Mouse (Mus musculus) heart, embryonic 14.5 days (tissue): ENCODE data around the gene Gmds. TPM values are rescaled to one million over a fixed set of nuclear protein-coding genes. Genes with fewer than 3 reads are reported as not detected.

Experiments
- ATAC-seq: fragments of 200-750 bp; cut with Nextera tagmentation; 2 replicates; pipeline ENCODE4 v1.8.0; 2017; ENCODE audit warnings: low read depth, moderate TSS enrichment; ENCODE audit not compliant: insufficient number of reproducible peaks, insufficient read depth, low FRiP score
- H3K27ac ChIP-seq, 2 experiments: fragments of 200-500 bp in 1 of 2; fragments of 300-500 bp in 1 of 2; sonication (generic) in 1 of 2; replicated peaks in 1 of 2; 2 replicates each; pipeline ENCODE4 v1.5.1; 2012 to 2014; ENCODE audit warnings: low read depth in 2 of 2, low read length in 2 of 2, control low read depth in 1 of 2, mild to moderate bottlenecking in 1 of 2, mixed read lengths in 1 of 2; ENCODE audit not compliant: control insufficient read depth in 1 of 2, insufficient read depth in 1 of 2
- H3K27me3 ChIP-seq: fragments of 300-500 bp; sonication (generic); 2 replicates; pipeline ENCODE4 v1.6.1; 2014; ENCODE audit warnings: mild to moderate bottlenecking, low read length, control low read depth; ENCODE audit not compliant: control insufficient read depth, insufficient read depth
- H3K36me3 ChIP-seq: fragments of 300-500 bp; sonication (generic); 2 replicates; pipeline ENCODE4 v1.6.1; 2014; ENCODE audit warnings: mild to moderate bottlenecking, control low read depth, low read length, mixed read lengths; ENCODE audit not compliant: control insufficient read depth, insufficient read depth
- H3K4me1 ChIP-seq, 2 experiments: fragments of 200-500 bp in 1 of 2; fragments of 300-500 bp in 1 of 2; sonication (generic) in 1 of 2; 2 replicates each; pipeline ENCODE4 v1.6.1; 2012 to 2014; ENCODE audit warnings: low read length in 2 of 2, control low read depth in 1 of 2, mixed read lengths in 1 of 2; ENCODE audit not compliant: control insufficient read depth in 2 of 2, insufficient read depth in 2 of 2
- H3K4me2 ChIP-seq: fragments of 300-500 bp; sonication (generic); 2 replicates; pipeline ENCODE4 v1.6.1; 2014; ENCODE audit warnings: mild to moderate bottlenecking, low read length
- H3K4me3 ChIP-seq, 2 experiments: fragments of 200-500 bp in 1 of 2; fragments of 300-500 bp in 1 of 2; sonication (generic) in 1 of 2; 2 replicates each; pipeline ENCODE4 v1.5.1; 2012 to 2014; ENCODE audit warnings: low read length in 2 of 2, mild to moderate bottlenecking in 2 of 2, control low read depth in 1 of 2, low read depth in 1 of 2, moderate library complexity in 1 of 2; ENCODE audit not compliant: control insufficient read depth in 1 of 2, insufficient read depth in 1 of 2
- H3K9ac ChIP-seq: fragments of 300-500 bp; sonication (generic); 2 replicates; pipeline ENCODE4 v1.6.1; 2014; ENCODE audit warnings: mild to moderate bottlenecking, low read length
- H3K9me3 ChIP-seq: fragments of 300-500 bp; sonication (generic); 2 replicates; pipeline ENCODE4 v1.6.1; 2016; ENCODE audit warnings: low read length, control low read depth; ENCODE audit not compliant: control insufficient read depth
- WGBS: fragments of 180-500 bp; shearing (Covaris S2); extraction: QIAGEN DNeasy Blood & Tissue Kit; methylation state at CpG from one replicate; pipeline ENCODE4 v1.1.7; 2014; 5-methylcytosine and 5-hydroxymethylcytosine counted together
- polyA plus RNA-seq: library from polyadenylated mRNA; unstranded; fragments of >200 nt; fragmentation: Nextera tagmentation; extraction: Ambion mirVana; gene quantifications from 2 replicates; pipeline ENCODE4 v1.2.1, GENCODE M21; 2014

The Gmds gene
- polyA plus RNA-seq, 1 experiment from 2014 or later: 28.7 TPM

- Histone ChIP-seq H3K9ac (no peak overlapping the region), H3K36me3 (no peaks in the 10 kb centered on the region), H3K4me2 (no peak overlapping the region), H3K4me1 (no peaks in the 10 kb centered on the region; a peak in 1 of 4 replicates), H3K4me3 (no peak overlapping the region), H3K9me3 (no peaks in the 10 kb centered on the region), H3K27me3 (no peaks in the 10 kb centered on the region), H3K27ac (no peak overlapping the region; a peak in 1 of 4 replicates)
- WGBS: 77% methylated on average over 1 of the region's 1 CpGs
- ATAC-seq: no peak
Measured at GRCm38 (mm10) chr13:31885769-31886168, 452.8 kb downstream of the Gmds start.

- WGBS: 77% methylated on average over 8 of the region's 8 CpGs
- H3K9me3 ChIP-seq: no peaks in the 10 kb centered on the region
- ATAC-seq: no peak
- H3K9ac ChIP-seq: no peak overlapping the region
- no peaks in the 10 kb centered on the region for H3K36me3 ChIP-seq
- no peak overlapping the region for H3K27ac ChIP-seq
- no peak overlapping the region for H3K4me2 ChIP-seq
- H3K4me3 ChIP-seq: no peak overlapping the region
- H3K4me1 ChIP-seq: peaks cover 7 to 12% of the 10 kb centered on the region in 2 experiments
- H3K27me3 ChIP-seq: no peaks in the 10 kb centered on the region
Measured at GRCm38 (mm10) chr13:31878805-31879477, 459.6 kb downstream of the Gmds start.

GRCm38 (mm10) chr13:31877061-31877460 is 461.5 kb downstream of the Gmds start:
- Histone ChIP-seq H3K9me3 (no peaks in the 10 kb centered on the region), H3K36me3 (no peaks in the 10 kb centered on the region), H3K27me3 (no peaks in the 10 kb centered on the region), H3K4me3 (no peak overlapping the region), H3K4me1 (peaks cover 7 to 12% of the 10 kb centered on the region in 2 experiments), H3K27ac (peak overlapping the region in 1 of 2 experiments; percentile 44; a peak in 2 of 4 replicates), H3K9ac (no peak overlapping the region), H3K4me2 (0 out of 2 replicates have a peak overlapping the region, but pooled peaks have one; percentile 11)
- 18% methylated on average over 4 of the region's 4 CpGs for WGBS
- ATAC-seq: peak; percentile 87

- no peak overlapping the region for H3K4me2 ChIP-seq
- no peaks in the 10 kb centered on the region for H3K9me3 ChIP-seq
- no peaks in the 10 kb centered on the region for H3K36me3 ChIP-seq
- peaks cover 7 to 12% of the 10 kb centered on the region in 2 experiments for H3K4me1 ChIP-seq
- no peak overlapping the region for H3K27ac ChIP-seq
- no peak overlapping the region for H3K9ac ChIP-seq
- 60% methylated on average over 3 of the region's 3 CpGs for WGBS
- no peak for ATAC-seq
- H3K4me3 ChIP-seq: no peak overlapping the region
- no peaks in the 10 kb centered on the region for H3K27me3 ChIP-seq
Measured at GRCm38 (mm10) chr13:31874427-31874826, 464.1 kb downstream of the Gmds start.

- H3K4me3 ChIP-seq: no peak overlapping the region
- H3K9me3 ChIP-seq: no peaks in the 10 kb centered on the region
- no peak overlapping the region for H3K4me2 ChIP-seq
- peaks cover 5 to 12% of the 10 kb centered on the region in 2 experiments for H3K4me1 ChIP-seq
- H3K27ac ChIP-seq: no peak overlapping the region
- ATAC-seq: no peak
- no peaks in the 10 kb centered on the region for H3K36me3 ChIP-seq
- 94% methylated on average over 1 of the region's 1 CpGs for WGBS
- no peaks in the 10 kb centered on the region for H3K27me3 ChIP-seq
- no peak overlapping the region for H3K9ac ChIP-seq
Measured at GRCm38 (mm10) chr13:31873269-31873668, 465.3 kb downstream of the Gmds start.

- 91% methylated on average over 5 of the region's 5 CpGs for WGBS
Measured at GRCm38 (mm10) chr13:31864786-31865185, 473.8 kb downstream of the Gmds start.

GRCm38 (mm10) chr13:31863461-31863860 is 475.1 kb downstream of the Gmds start:
- H3K27me3 ChIP-seq: no peaks in the 10 kb centered on the region
- no peak for ATAC-seq
- no peak overlapping the region for H3K4me2 ChIP-seq
- no peak overlapping the region for H3K9ac ChIP-seq
- 47% methylated on average over 9 of the region's 9 CpGs for WGBS
- H3K9me3 ChIP-seq: no peaks in the 10 kb centered on the region
- no peak overlapping the region for H3K4me3 ChIP-seq
- peaks cover 0 to 3% of the 10 kb centered on the region in 2 experiments; a peak in 1 of 4 replicates for H3K4me1 ChIP-seq
- no peak overlapping the region for H3K27ac ChIP-seq
- H3K36me3 ChIP-seq: no peaks in the 10 kb centered on the region

More at GRCm38 (mm10) chr13:31864786-31865185, 473.8 kb downstream of the Gmds start:
- no peak overlapping the region for H3K9ac ChIP-seq
- no peak overlapping the region for H3K4me2 ChIP-seq
- H3K4me3 ChIP-seq: no peak overlapping the region
- no peak for ATAC-seq
- no peaks in the 10 kb centered on the region for H3K27me3 ChIP-seq
- H3K27ac ChIP-seq: no peak overlapping the region
- H3K4me1 ChIP-seq: peaks cover 0 to 3% of the 10 kb centered on the region in 2 experiments; a peak in 1 of 4 replicates
- no peaks in the 10 kb centered on the region for H3K9me3 ChIP-seq
- no peaks in the 10 kb centered on the region for H3K36me3 ChIP-seq
